Mouse (Mus musculus) embryonic facial prominence, embryonic 11.5 days (tissue): ENCODE data around the gene Gm49391. TPM values are rescaled to one million over a fixed set of nuclear protein-coding genes. Genes with fewer than 3 reads are reported as not detected.
"Not testable (repeated sequence)": the region's sequence is repeated elsewhere in the genome, so short reads cannot be mapped to it uniquely, and the experiment has no call there.

Source experiments
- ATAC-seq: fragments of 200-750 bp; cut with Nextera tagmentation; replicated peaks from 2 replicates; pipeline ENCODE4 v1.8.0; 2017; ENCODE audit warnings: low read depth; ENCODE audit not compliant: insufficient number of reproducible peaks, low FRiP score, low TSS enrichment
- DNase-seq: peaks from one replicate; pipeline ENCODE4 v3.0.0-alpha.2; 2015; ENCODE audit warnings: low spot score
- H3K27ac ChIP-seq: fragments of 300-500 bp; sonication (generic); replicated peaks from 2 replicates; pipeline ENCODE4 v1.5.1; 2014; ENCODE audit warnings: mild to moderate bottlenecking, low read depth, low read length, control low read depth
- H3K27me3 ChIP-seq: fragments of 300-500 bp; sonication (generic); 2 replicates; pipeline ENCODE4 v1.6.1; 2014; ENCODE audit warnings: mild to moderate bottlenecking, low read length, moderate library complexity, mixed read lengths; ENCODE audit not compliant: control insufficient read depth, insufficient read depth
- H3K36me3 ChIP-seq: fragments of 300-500 bp; sonication (generic); replicated peaks from 2 replicates; pipeline ENCODE4 v1.6.1; 2014; ENCODE audit warnings: low read depth, mild to moderate bottlenecking, low read length, moderate library complexity, mixed read lengths; ENCODE audit not compliant: control insufficient read depth, insufficient read depth
- H3K4me1 ChIP-seq: fragments of 300-500 bp; sonication (generic); 2 replicates; pipeline ENCODE4 v1.6.1; 2014; ENCODE audit warnings: low read length, mixed read lengths; ENCODE audit not compliant: control insufficient read depth, insufficient read depth
- H3K4me2 ChIP-seq: fragments of 300-500 bp; sonication (generic); 2 replicates; pipeline ENCODE4 v1.6.1; 2014; ENCODE audit warnings: low read depth, mild to moderate bottlenecking, control low read depth, low read length, moderate library complexity
- H3K4me3 ChIP-seq: fragments of 300-500 bp; sonication (generic); 2 replicates; pipeline ENCODE4 v1.5.1; 2014; ENCODE audit warnings: low read depth, low read length, control low read depth
- H3K9ac ChIP-seq: fragments of 300-500 bp; sonication (generic); replicated peaks from 2 replicates; pipeline ENCODE4 v1.6.1; 2014; ENCODE audit warnings: mild to moderate bottlenecking, control low read depth, low read length
- H3K9me3 ChIP-seq: fragments of 300-500 bp; sonication (generic); replicated peaks from 2 replicates; pipeline ENCODE4 v1.6.1; 2016; ENCODE audit warnings: mild to moderate bottlenecking, low read length, inconsistent platforms, mixed read lengths; ENCODE audit not compliant: control insufficient read depth
- WGBS: fragments of 180-500 bp; shearing (Covaris S2); extraction: QIAGEN DNeasy Blood & Tissue Kit; methylation state at CpG from one replicate; pipeline ENCODE4 v1.1.7; 2014; 5-methylcytosine and 5-hydroxymethylcytosine counted together
- polyA plus RNA-seq: library from polyadenylated mRNA; unstranded; fragments of >200 nt; fragmentation: Nextera tagmentation; extraction: Ambion mirVana; gene quantifications from 2 replicates; pipeline ENCODE4 v1.2.1, GENCODE M21; 2014

Gene Gm49391
- polyA plus RNA-seq, 1 experiment from 2014 or later = 1.2 TPM

DNA sequence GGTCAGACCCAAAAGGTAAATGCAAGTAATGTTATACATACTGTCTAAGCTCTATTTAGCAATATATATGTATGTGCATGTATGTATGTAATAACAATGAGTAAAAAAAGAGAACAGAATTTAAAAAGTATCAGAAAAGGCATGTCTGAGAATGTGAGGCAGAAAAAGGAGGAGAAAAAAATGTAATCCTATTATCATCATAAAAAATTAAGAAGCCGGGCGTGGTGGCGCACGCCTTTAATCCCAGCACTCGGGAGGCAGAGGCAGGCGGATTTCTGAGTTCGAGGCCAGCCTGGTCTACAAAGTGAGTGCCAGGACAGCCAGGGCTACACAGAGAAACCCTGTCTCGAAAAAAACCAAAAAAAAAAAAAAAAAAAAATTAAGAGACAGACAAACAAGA is 39.6 kb downstream of the Gm49391 start, which contains the start of gene Gm49392:
TSS of gene Gm49392 (minus strand) at position 101 of the 400 bp plus-strand sequence.
- not testable (repeated sequence) for H3K4me1 ChIP-seq, H3K4me3 ChIP-seq, H3K27me3 ChIP-seq, H3K4me2 ChIP-seq, ATAC-seq, H3K27ac ChIP-seq, H3K9ac ChIP-seq, H3K9me3 ChIP-seq, H3K36me3 ChIP-seq, DNase-seq
- WGBS = 78% methylated on average over 8 of the region's 8 CpGs

DNA sequence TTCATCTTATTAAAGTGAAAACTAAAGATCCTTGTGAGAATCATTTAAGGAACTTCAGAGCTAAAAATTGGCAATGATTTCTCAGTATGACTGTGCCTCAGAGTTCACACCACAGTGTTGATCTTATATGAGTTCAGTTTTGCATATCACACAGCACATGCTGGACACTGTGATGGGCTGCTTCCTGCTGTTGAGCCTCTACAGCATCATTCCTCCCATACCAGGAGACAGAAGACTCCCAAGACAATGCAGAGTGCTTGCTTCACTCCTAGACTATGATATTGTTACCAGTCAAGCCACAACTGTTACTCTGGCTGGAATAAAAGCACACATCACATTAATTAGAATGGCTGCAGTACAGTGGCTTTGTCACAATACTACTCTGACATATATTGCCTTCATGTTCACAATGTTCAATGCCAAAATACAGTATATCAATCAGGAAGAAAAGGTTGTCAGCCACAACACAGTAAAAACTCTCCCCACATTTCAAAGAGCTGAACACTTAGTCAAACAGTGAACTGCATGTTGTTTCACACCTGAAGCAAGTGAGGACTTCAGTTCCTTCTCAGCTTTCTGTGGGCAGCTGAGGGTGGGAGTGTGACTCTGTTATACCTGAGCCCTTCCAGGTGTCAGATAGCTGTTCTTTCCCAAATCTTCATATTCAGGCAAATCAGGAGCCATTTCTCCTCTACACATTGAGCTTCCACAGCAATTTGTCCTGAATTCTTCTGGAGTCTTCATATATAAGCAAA is 40.8 kb downstream of the Gm49391 start:
- Histone ChIP-seq H3K9ac (no peak overlapping the region), H3K4me1 (no peaks in the 10 kb centered on the region), H3K4me2 (no peak overlapping the region), H3K27me3 (no peaks in the 10 kb centered on the region), H3K27ac (no peak overlapping the region), H3K36me3 (no peaks in the 10 kb centered on the region), H3K9me3 (no peaks in the 10 kb centered on the region), H3K4me3 (no peak overlapping the region)
- DNase-seq (no peak), ATAC-seq (no peak)

DNA sequence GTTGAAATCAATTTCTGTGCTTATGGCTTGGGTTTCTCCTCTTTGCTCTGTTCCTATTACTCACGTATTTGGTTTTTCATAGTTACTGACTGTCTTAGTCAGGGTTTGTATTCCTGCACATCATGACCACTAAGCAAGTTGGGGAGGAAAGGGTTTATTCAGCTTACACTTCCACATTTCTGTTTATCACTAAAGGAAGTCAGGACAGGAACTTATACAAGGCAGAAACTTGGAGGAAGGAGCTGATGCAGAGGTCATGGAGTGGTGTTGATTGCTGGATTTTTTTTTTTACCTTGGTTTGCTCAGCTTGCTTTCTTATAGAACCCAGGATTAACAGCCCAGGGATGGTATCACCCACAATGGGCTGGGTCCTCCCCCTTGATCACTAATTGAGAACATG is 44.1 kb downstream of the Gm49391 start:
- ATAC-seq (no peak), DNase-seq (no peak)
- no peaks in the 10 kb centered on the region for H3K9me3 ChIP-seq
- H3K27me3 ChIP-seq = no peaks in the 10 kb centered on the region
- no peak overlapping the region for H3K27ac ChIP-seq
- H3K4me2 ChIP-seq = no peak overlapping the region
- no peaks in the 10 kb centered on the region for H3K4me1 ChIP-seq
- H3K36me3 ChIP-seq = no peaks in the 10 kb centered on the region
- H3K4me3 ChIP-seq = no peak overlapping the region
- 85% methylated on average over 1 of the region's 1 CpGs for WGBS
- H3K9ac ChIP-seq = no peak overlapping the region

DNA sequence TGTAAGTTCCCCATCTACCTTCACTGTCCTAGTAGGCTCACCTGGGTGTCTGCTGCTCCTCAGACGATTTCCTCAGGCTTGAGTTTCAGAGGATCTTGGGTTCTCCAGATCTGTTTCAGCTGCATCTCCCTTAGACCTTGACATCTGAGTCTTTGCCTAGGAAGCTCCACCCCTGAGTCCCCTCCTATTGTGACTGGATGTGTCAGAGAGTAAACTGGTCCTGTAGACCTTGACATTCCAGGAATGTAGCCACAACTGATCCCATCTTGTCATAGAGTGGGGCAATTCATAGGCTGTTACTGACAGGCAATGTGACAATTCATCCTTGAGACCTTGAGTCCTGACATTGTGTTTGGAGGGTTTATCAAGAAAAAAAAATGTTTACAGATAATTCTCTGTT is 72.1 kb downstream of the Gm49391 start, which contains the start of gene 4930486L24Rik:
TSS of gene 4930486L24Rik (minus strand) at position 195 of the 400 bp plus-strand sequence.
- Histone ChIP-seq H3K4me2 (no peak within 1 kb of the TSS), H3K4me3 (no peak within 1 kb of the TSS), H3K9me3 (no peaks in the 10 kb centered on the region), H3K27me3 (no peaks in the 10 kb centered on the region), H3K27ac (no peak within 1 kb of the TSS), H3K36me3 (no peaks in the 10 kb centered on the region), H3K9ac (no peak within 1 kb of the TSS), H3K4me1 (no peaks in the 10 kb centered on the region)
- DNase-seq = no peak
- 74% methylated on average over 1 of the region's 1 CpGs for WGBS
- ATAC-seq = no peak

DNA sequence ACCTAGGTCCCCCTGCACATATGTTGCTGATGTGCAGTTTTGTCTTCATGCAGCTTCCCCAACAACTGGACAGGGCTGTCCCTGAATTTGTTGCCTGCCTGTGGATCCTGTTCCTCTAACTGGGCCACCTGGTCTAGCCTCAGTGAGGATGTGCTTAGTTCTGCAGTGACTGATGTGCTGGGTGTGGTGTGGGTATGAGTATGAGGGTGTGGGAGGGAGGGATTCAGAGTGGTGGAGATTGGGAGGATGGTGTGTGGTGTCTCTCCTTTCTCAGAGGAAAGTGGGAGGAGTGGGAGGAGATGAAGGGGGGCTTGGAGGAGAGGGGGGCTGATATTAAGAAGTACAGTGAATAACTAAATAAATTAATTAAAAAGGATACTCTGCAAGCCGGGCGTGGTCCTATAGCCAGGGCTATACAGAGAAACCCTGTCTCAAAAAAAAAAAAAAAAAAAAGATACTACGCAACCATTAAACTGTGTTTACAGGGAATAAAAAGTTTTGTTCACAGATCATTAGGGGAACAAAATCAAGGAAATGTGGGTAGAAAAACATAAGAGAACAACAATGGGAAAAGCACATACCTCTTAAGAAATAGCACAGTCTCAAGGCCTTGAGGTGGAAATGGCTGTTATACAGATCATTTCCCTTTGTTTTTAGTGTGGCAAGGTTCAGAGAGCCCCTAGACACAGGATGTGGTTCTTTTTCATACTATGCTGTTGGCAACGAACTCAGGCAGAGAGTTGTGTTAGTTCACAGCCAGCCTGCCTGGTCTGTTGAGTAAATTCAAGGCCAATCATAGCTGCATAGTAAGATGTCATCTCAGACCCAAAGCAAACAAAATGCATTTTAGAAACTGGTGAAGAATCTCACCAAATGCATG is 87.9 kb downstream of the Gm49391 start:
- Histone ChIP-seq H3K4me3 (no peak overlapping the region), H3K4me1 (no peaks in the 10 kb centered on the region), H3K27ac (no peak overlapping the region), H3K9me3 (no peaks in the 10 kb centered on the region), H3K27me3 (no peaks in the 10 kb centered on the region), H3K4me2 (no peak overlapping the region), H3K9ac (no peak overlapping the region), H3K36me3 (no peaks in the 10 kb centered on the region)
- 83% methylated on average over 4 of the region's 4 CpGs for WGBS
- ATAC-seq (no peak), DNase-seq (no peak)

Other genes starting within 250 kb of the Gm49391 start
- not detected in 2 replicates for gene BC051665, start 150.2 kb downstream of the Gm49391 start, polyA plus RNA-seq
- not detected in 2 replicates for gene Ctsll3, start 133.7 kb downstream of the Gm49391 start, polyA plus RNA-seq
- not detected in 2 replicates for gene 4930486L24Rik, start 72.1 kb downstream of the Gm49391 start, polyA plus RNA-seq
- gene Gm49392, start 39.7 kb downstream of the Gm49391 start, polyA plus RNA-seq = 0.17 and 0.26 TPM in 2 replicates
- gene Ctla2b, start 39.1 kb downstream of the Gm49391 start, polyA plus RNA-seq = 2.1 and 2.3 TPM in 2 replicates
- not detected in 2 replicates for gene Tpbpb, start 31.7 kb downstream of the Gm49391 start, polyA plus RNA-seq
- not detected in 2 replicates for gene Gm49393, start 981 bp downstream of the Gm49391 start, polyA plus RNA-seq
- 14.1 and 15.5 TPM in 2 replicates for gene Ctla2a, start 54 bp upstream of the Gm49391 start, polyA plus RNA-seq
- gene Tpbpa, start 5.4 kb upstream of the Gm49391 start, polyA plus RNA-seq = not detected in 2 replicates
- gene Ctsj, start 69.4 kb upstream of the Gm49391 start, polyA plus RNA-seq = not detected in 2 replicates
- gene Ctsq, start 104.1 kb upstream of the Gm49391 start, polyA plus RNA-seq = not detected in 2 replicates
- not detected in 2 replicates for gene Ctsr, start 227.7 kb upstream of the Gm49391 start, polyA plus RNA-seq